Mouse (Mus musculus): Measurements from ENCODE around the gene Ccdc28b.

Ccdc28b gene

DNA sequence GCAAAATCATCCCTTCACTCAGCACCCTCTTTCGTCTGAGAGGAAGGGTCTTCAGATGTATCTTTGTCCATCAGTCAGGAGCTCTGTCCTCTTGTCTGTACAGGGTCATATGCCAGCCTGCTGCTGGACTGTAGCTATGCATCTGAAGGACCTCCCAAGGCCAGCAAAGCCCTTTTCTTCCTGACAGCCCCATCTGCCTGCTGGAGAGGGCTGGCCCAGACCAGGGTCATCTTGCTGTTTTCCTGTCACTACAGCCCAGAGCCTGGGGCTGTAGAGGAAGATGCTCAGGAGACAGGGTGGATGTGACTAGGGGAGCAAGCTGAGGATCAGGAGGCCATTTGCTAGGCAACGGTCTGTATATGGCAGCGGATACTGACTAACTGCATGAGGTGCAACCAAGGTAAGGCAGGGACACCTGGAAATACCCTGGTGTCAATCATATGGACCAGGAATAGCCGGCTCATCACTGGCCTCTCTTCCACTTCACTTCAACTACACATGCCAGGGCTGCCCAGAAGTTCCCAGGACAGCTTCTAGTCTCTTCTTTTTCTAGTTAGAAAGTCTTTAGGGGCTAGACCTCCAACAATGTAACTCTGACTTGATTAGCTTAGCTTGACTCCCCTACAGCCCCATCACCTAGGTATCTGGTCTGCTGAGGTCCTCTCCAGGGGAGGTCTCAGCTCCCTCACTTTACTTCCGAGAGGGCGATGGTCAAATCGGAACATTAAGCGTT is 778 bp downstream of the Ccdc28b start:
- DNase-seq (ENCODE audit: low spot score): no peak

DNA sequence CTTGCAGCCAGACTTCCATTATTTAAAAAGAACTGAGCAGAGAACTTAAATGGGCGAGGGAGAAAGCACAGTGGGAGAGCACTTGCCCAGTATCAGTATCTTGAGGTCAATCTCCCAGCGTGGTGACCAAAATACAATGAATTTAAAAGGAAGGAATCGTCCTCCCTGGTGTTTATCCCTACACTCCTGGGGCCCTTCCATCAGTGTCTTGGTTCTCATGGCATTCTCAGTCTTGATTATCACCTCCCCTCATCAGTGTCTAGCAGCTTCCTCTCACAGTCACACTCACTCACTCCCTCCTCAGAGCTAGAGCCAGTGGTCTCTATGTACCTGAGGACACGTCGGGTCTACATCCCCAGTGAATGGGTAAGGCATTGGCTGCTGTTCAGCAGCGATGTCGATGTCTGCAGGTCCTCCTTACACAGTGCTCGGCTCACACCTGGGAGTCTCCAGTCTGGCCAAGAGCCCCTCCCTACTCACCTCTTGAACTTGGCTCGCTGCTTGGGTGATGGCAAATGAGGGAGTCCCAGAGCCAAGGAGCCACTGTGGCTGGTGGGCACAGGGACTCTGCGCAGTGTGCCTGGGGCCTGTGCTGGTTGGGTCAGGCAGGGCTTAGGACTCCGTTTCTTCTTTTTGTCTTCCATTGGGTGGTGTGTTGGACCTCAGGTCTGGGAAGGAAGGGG is 1.5 kb downstream of the Ccdc28b start:
- DNase-seq (ENCODE audit: low spot score): no peak

- DNase-seq (ENCODE audit: low spot score): no peak
Observed at GRCm38 (mm10) chr4:129621283-129621841, 2.4 kb downstream of the Ccdc28b start.

DNA sequence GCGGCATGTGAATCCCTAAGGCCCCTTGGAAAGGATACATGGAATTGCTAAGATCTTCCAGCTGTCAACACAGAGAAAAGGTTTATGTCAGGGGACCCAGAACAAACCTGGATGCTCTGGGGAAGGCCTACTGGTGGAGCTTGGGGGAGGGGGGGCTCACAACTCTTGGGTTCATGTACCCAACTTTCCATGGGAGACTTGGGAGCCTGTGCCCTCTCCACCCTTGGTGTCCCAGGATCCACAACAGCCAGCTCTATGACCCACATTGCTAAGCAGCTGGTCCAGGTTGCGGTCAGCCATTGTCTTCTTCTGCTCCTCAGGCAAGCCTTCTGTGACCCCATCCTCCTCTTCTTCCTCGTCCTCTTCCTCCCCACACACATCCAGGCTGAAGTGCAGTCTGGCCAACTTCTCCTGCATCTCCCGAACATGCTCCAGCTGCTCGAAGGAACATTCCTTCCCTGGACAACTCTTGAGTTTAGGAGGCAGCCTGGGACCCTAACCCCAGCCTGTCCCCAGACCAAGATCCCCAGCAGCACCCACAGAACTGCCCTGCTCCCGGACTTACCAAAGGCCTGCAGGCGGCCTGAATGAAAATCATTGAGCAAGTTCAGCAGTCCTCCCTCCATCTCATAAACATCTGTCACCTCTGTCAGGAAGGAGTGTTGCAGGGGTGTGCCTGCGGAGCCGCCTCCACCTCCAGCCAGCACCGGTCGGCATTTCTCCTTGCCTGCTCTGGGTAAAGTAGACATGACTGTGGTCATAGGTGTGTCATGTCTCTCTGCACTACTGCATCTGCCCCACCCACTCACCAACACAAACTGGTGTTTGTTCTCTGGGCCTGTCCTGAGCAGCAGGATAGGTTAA is 3.1 kb downstream of the Ccdc28b start:
- DNase-seq (ENCODE audit: low spot score): no peak

- peak; percentile 97 for DNase-seq (ENCODE audit: low spot score)
Observed at GRCm38 (mm10) chr4:129618786-129619691, 4.7 kb downstream of the Ccdc28b start, which contains the start of gene Iqcc. TSS of gene Iqcc (minus strand) at chr4:129619099.

GRCm38 (mm10) chr4:129618031-129618430 is 5.7 kb downstream of the Ccdc28b start:
- DNase-seq (ENCODE audit: low spot score): no peak

DNA sequence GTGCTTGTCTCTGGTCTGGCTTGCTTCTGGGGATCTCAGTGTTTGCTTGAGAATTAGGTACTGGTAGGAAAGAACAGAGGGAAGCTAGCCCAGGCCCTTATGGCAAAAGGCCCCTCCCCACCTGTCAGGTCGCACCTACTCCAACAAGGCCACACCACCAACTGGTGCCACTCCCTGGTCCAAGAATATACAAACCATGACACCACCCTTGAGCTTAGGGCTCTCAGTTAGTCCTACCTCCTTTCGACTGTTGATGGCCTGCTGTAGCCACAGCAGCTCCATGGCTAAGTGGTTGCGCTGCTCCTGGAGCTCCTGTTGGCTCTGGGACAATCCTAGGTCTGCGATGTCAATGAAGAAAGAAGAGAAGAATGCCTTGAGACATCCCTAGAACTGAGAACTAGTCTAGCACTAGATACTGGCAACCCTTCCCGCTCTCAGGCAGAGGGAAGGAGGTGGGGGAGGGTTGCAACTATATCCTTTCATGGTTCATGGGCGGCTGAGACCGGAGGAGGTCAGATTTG is 6.6 kb downstream of the Ccdc28b start:
- DNase-seq (ENCODE audit: low spot score): no peak

DNA sequence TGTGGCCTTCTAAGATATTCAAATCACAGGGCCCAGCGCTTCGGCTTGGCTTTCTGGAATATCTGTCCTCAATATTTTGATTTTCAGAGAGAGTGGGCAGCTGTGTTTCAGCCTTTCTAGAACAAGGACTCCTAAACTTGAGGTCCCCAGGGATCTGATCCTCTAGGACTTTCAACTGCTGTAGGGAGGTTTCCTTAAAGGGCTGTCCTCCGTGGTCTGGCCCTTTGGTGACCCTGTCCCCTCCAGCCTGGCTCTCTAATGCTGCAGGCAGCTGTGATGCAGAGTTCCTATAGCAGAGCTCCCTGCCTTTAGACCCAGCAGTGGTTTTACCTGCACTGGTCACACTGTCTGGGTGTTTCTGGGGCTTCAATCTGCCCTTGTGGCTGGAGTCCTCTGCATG is 7.1 kb downstream of the Ccdc28b start:
- DNase-seq (ENCODE audit: low spot score): no peak

- DNase-seq (ENCODE audit: low spot score): no peak
Observed at GRCm38 (mm10) chr4:129615801-129616290, 7.9 kb downstream of the Ccdc28b start.

DNA sequence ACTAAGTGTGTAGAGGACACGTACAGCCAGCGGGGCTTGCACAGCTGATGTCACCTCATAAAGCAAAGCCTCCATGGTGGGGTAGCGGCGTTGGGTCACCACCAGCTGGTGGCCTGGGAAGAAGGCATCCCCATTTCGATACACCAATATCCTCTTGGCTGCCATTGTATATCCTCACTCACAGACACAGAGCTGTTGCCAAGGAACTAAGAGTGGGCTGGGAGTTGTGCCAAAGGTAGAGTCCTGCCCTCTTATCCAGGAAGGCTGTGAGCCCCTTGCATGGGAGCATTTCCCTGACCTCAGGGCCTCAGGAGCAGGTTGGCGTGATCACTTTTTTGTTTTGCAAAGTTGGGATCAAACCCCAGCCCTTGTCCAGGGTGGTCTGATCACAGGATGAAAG is 9.7 kb downstream of the Ccdc28b start, which contains the start of gene Dcdc2b:
Gene Dcdc2b (minus strand): TSS at position 165 of the 400 bp plus-strand sequence.
- no peak for DNase-seq (ENCODE audit: low spot score)

DNA sequence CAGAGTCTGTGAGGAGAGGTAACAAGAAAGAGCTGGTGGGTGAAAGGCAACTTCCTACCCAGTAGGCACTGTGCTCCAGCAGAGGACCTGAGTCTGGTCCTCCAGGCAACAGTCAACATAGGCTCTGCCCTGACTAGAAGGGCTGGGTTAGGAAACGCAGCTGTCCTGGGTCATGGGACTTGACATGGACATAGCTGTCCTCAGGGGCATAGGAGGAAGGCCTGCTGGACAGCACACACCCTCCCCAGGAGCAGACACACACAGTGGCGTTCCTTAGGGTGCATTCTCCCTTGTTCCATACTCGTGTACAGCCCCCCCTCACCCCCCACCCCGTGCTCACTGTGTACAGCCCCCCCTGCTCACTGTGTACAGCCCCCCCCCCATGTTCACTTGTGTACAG is 13.3 kb downstream of the Ccdc28b start:
- DNase-seq (ENCODE audit: low spot score): no peak

GRCm38 (mm10) chr4:129610026-129610425 is 13.7 kb downstream of the Ccdc28b start:
- no peak for DNase-seq (ENCODE audit: low spot score)

DNA sequence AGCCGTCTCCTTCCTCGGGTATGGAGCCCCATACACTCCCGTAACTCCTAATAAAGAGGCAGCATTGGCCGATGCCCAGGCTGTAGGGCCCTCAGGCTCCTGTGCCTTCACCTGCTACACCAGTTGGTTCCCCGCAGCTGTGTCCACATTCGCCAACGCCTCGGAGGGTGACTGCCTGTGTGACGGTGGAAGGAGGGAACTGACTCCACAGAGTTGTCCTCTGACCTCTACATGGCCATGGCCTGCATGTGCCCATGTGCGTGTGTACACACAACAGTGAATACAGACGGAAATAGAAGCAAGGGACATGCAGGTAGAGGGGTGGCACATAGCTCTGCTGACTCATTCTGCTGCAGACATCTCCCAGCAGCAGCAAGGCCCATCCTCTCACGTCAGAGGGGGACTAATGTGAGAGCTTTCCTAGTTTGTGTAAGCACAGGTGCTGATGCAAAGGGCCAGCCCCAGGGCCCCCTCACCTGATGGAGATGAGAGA is 14.6 kb downstream of the Ccdc28b start:
- DNase-seq (ENCODE audit: low spot score): no peak

DNA sequence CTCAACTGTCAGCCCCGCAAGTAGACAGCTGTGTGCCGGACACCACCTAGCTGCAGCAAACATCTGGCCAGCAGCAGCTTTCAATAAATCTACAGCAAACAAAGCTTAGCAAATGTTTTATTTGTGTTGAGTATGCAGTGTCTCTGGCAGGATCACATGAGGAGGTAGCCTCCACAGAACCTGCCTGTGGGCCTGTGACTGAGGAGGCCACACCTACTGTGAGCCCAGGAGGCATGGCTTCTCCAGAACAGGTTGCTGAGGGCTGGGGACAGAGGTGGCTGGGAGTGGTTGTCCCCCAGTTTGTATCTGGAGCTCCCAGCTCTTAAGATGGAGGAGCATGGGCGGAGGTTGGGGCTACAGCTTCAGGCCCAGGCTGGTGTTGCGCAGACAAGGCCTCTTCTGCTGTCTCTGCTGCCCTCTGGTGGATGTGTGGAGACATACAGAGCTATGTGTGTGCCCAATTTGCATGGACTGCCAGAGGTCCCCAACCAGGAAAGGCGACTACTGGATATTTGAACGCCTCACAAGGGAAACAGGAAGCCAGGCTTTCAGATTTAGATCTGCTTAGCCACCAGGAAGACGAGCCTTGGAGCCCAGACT is 15.2 kb downstream of the Ccdc28b start:
- DNase-seq (ENCODE audit: low spot score): peak; percentile 88

- peak; percentile 84 for DNase-seq (ENCODE audit: low spot score)
Observed at GRCm38 (mm10) chr4:129600233-129601158, 23.3 kb downstream of the Ccdc28b start, which contains the start of the genes Eif3i and Tmem234. TSS of gene Eif3i (minus strand) at chr4:129600648. TSS of gene Tmem234 (plus strand) at chr4:129600668.

DNA sequence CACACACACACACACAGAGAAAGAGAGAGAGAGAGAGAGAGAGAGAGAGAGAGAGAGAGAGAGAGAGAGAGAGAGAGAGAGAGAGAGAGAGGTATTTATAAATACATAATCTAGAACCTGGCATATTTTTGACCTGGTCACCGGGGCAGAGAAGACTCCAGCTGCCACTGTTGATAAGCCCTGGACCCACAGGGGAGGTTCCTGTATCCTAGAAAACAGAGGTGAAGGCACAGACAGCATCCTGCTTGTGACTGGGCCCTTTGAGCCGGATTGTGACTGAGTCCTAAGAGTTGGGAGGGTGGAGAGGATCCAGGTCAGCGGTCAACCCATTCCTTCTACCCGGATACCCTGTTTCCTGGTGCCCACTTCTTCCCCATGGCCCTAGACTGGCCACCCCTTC is 34.9 kb downstream of the Ccdc28b start:
- no peak for DNase-seq (ENCODE audit: low spot score)

DNA sequence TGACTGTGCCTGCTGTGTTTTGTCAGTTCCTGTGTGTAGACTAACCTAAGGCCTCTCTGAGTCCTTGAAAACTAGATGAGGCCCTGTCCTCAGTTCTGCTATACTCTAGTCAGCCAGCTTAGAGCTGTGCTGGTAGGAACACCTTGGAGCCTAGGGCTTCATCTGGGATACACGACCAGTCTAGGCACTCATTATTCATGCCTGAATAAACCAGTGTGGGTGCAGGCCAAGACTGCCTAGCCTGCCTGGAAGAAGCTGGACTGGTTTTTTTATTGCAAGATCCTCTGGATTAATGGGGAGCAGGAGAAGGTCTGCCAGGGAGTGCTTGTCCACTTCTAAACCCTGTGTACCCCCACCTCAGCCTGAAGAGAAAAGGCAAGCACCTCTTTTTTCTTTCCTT is 36.8 kb downstream of the Ccdc28b start:
- DNase-seq (ENCODE audit: low spot score): no peak

DNA sequence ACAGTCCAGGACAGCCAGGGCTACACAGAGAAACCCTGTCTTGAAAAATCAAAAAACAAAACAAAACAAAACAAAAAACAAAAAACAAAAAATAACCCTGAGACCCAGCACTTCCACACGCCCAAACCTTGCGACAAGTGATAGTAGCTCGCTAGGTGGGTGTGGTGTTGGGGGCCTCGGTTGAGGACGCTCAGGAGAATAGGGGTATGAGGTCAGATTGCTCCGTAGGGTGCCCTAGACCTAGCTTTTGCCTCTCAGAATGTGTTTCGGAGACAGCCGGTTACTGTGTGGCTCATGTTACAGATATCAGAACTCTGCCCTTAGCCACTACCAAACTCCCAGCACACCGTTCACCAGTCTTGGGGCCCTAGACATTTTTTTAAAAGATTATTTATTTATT is 38.0 kb downstream of the Ccdc28b start:
- DNase-seq (ENCODE audit: low spot score): no peak

Data from layer of hippocampus, adult 11-12 months (tissue).